Mouse (Mus musculus): ENCODE data around the gene Akap2. TPM values are rescaled to one million over a fixed set of nuclear protein-coding genes. Genes with fewer than 3 reads are reported as not detected.
A peak's percentile ranks its signal among the peaks of the same experiment; 100 is the strongest.

The Akap2 gene
- polyA plus RNA-seq, 1 experiment: 14.5 TPM

DNA sequence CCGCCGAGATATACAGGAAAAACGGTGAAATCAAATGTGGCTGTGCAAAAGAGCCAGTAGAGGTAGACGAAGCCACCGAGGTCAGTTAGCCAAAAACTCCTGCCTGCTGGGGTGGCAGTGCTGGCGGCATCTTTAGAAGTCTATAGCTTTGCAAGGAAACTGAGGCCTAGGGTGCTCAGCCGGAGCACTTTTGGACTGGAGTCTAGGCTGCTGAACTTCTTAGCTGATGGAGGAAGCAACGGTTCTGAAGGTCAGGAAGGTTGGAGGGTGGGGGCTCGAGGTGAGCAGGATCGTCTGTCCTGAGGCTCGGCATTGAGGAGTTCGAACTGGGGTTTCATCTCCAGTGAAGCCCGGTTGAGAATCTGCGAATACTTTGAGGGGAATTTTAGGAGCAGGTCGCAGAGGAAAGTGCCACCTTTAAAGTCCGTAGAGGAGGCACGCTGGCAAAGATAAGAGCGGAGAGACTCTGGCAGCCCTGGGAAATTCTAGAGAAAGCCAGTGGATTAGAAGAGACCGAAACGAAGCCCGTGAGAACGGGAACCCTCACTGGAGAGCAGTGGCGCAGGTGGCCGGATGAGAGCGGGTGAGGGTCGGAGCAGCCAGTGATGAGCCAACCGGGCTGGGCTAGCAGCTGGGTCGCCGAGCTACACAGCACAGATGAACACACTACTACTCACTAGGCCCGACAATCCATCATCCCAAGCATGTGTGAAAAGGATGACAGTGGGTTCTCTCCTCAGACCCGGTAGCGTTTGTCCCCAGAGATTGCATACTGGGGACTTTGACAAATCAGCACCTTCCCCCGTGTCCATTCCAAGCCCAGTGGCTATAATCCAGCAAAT is 65.3 kb downstream of the Akap2 start:
- TF ChIP-seq CTCF (IDR thresholded peaks at IDR 0.05; ENCODE audit: borderline replicate concordance, extremely low read depth, insufficient read depth, insufficient read length): no peak
- peak; percentile 54 for DNase-seq (ENCODE audit: low read depth)

DNA sequence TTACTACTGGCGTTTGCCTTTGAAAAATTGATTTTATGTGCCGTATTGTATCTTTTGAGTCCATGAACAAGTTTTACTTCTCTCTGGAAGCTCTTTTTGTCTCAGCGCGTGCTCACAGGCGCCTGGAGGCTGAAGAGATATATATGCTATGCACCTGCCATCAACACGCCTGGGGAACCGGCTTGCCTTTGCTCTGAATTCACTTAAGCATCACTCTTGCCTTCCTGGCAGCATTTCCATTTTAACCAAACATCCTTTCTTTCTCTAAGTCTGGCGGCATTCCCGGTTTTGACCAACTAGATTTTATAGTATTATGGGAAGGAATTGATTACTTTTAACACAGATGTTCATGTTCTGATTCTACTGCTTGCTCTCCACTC is 65.9 kb downstream of the Akap2 start:
- DNase-seq (ENCODE audit: low read depth): peak; percentile 40
- TF ChIP-seq CTCF (IDR thresholded peaks at IDR 0.05; ENCODE audit: borderline replicate concordance, extremely low read depth, insufficient read depth, insufficient read length) (no peak), POLR2A (IDR thresholded peaks at IDR 0.05; ENCODE audit: borderline replicate concordance, extremely low read depth, insufficient read depth, insufficient read length, poor library complexity, severe bottlenecking) (no peak)

DNA sequence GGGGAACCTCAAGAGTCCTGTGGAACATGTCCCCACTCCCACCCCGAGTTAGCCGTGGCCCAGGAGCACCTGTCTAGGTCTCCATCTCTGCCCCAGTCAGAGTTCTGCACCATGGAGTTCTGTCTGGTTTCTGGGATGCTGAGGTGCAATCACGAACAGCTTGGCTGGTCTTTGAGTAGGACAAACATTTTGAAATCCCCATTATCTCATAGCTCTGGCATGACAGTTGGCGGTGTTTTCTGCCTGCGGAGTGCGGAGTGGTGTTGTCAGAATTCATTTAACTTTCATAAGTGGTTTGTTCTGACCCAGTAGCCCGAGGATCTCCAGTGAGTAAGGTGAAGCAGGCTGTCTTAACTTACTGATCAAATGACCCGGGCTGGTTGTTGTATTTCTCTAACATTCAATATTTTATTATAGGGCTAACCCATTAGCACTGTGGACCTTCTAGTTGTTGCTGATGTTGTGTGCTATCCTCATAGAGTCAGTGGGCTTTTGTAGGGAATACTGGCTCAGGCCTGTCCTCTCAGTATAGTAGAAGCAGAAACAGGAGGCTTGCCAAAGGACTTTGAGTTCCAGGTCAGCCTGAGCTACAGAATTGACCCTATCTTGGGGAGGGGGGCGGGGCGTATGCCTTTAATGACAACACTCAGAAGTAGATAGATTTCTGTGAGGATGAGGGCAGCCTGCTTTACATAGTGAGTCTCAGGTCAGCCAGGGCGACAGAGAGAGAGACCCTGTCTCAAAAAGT is 66.6 kb downstream of the Akap2 start:
- TF ChIP-seq CTCF (IDR thresholded peaks at IDR 0.05; ENCODE audit: borderline replicate concordance, extremely low read depth, insufficient read depth, insufficient read length): no peak
- TF ChIP-seq POLR2A (IDR thresholded peaks at IDR 0.05; ENCODE audit: borderline replicate concordance, extremely low read depth, insufficient read depth, insufficient read length, poor library complexity, severe bottlenecking): no peak
- peak; percentile 37 for DNase-seq (ENCODE audit: low read depth)

DNA sequence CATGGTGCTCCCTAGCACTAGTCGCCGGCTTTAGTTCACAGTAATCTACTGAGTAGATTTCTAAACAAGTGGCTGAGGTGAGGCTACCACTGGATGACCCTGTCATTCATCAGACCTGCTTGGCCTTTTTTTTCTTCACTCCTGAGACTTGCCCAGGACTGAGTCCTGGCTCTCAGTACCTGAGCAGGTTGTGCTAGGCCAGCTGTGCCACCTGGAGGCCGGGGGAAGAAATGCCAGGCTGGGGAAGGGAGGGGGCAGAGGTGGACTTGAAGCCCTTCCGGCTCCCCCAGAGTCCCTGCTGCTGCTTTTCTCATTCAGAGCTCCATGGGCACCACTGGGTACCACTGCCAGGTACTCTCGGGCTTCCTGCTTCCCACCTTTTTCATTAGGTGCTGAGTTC is 71.3 kb downstream of the Akap2 start:
- TF ChIP-seq CTCF (IDR thresholded peaks at IDR 0.05; ENCODE audit: borderline replicate concordance, extremely low read depth, insufficient read depth, insufficient read length): no peak
- no peak for TF ChIP-seq POLR2A (IDR thresholded peaks at IDR 0.05; ENCODE audit: borderline replicate concordance, extremely low read depth, insufficient read depth, insufficient read length, poor library complexity, severe bottlenecking)
- DNase-seq (ENCODE audit: low read depth): no peak

DNA sequence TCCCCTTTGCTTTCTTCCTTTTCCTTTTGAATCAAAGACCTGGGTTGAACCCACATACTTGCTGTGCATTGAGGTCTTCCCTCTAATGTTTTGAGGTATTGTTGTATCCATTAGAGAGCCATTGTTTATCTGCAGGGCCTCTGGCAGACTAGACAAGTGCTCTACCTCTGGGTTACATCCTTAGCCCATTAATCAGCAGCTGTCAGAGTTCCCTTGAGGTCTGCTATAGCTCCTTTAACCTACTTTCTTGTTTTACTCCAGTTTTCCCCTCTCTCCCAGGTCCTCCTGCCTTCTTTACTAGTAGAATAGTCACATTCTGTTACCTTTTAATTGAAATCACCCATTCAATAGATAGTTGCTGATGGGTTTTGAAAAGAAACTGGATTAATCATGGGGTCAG is 71.7 kb downstream of the Akap2 start:
- TF ChIP-seq POLR2A (IDR thresholded peaks at IDR 0.05; ENCODE audit: borderline replicate concordance, extremely low read depth, insufficient read depth, insufficient read length, poor library complexity, severe bottlenecking) (no peak), CTCF (IDR thresholded peaks at IDR 0.05; ENCODE audit: borderline replicate concordance, extremely low read depth, insufficient read depth, insufficient read length) (no peak)
- DNase-seq (ENCODE audit: low read depth): no peak

DNA sequence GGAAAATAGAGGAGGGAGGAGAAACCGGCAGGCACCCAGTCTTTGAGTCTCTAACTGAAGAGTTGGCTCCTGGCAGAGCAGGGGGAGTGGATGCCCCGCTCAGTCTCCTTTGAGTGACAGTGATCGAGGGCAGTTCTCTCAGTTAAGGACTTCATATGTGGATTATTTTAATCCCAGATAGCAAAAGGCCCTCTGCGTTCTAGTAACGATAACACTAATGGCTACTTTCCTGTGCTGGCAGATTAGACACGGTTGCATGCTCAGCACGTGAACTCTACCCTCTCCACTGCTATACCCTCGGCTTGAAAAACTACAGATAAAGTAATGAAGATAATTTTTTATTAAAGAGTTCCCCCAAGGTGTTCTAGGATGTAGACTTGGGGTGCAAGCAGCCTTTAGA is 76.5 kb downstream of the Akap2 start:
- no peak for DNase-seq (ENCODE audit: low read depth)
- no peak for TF ChIP-seq POLR2A (IDR thresholded peaks at IDR 0.05; ENCODE audit: borderline replicate concordance, extremely low read depth, insufficient read depth, insufficient read length, poor library complexity, severe bottlenecking)
- no peak for TF ChIP-seq CTCF (IDR thresholded peaks at IDR 0.05; ENCODE audit: borderline replicate concordance, extremely low read depth, insufficient read depth, insufficient read length)

DNA sequence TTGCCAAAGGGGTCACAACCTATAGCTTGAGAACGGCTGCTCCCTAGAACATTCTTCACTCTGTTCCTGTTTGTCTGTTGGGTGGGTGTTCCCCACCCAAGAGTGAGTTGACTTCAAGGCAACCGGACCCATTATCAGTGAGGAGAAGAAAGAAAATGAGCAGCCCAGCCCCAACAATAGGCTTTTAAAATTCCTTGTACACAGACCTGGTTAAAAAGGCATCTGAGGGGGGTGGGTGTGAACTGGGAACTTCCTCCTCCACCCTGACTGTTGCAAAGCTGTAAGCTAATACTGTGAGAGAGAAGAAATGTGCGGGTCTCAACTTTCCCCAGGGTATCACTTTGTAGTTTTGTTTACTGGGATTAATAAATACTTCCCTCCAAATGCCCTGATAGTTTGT is 77.1 kb downstream of the Akap2 start:
- DNase-seq (ENCODE audit: low read depth): no peak

DNA sequence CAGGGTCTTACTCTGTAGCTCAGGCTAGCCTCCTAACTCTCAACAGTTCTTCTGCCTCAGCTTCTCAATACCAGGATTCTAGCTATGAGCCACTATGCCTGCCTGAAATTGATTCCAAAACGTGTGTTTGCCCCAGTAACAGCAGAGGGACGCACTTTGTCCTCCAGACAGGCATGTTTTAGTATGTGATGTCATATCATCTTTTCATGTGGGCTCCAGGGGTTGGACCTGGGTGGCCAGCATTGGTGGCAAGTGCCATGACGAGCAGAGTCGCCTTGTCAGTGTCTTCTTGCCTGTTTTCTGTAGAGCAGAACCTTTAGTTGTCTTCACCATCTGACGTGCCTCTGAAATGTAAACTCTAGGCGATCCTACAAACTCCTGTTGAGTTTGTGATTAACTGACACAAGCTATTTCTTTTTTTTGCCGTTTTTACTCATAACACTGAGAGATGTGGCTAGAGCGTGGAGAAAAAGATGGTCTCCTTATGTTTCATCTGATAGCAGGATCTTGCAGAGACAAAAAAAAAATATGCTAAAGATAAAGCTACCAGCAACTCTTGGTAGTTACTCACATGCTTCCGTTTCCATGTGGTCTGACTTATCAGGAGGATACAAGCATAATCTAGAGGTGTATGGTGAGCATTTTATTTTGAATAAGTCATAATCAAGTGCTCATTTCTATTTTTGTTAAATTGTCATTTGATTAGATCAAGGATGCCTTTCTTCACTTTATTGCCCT is 80.3 kb downstream of the Akap2 start:
- TF ChIP-seq POLR2A (IDR thresholded peaks at IDR 0.05; ENCODE audit: borderline replicate concordance, extremely low read depth, insufficient read depth, insufficient read length, poor library complexity, severe bottlenecking): no peak
- no peak for TF ChIP-seq CTCF (IDR thresholded peaks at IDR 0.05; ENCODE audit: borderline replicate concordance, extremely low read depth, insufficient read depth, insufficient read length)
- no peak for DNase-seq (ENCODE audit: low read depth)

More for the DNA sequence above, 77.1 kb downstream of the Akap2 start:
- no peak for TF ChIP-seq POLR2A (IDR thresholded peaks at IDR 0.05; ENCODE audit: borderline replicate concordance, extremely low read depth, insufficient read depth, insufficient read length, poor library complexity, severe bottlenecking)
- no peak for TF ChIP-seq CTCF (IDR thresholded peaks at IDR 0.05; ENCODE audit: borderline replicate concordance, extremely low read depth, insufficient read depth, insufficient read length)

DNA sequence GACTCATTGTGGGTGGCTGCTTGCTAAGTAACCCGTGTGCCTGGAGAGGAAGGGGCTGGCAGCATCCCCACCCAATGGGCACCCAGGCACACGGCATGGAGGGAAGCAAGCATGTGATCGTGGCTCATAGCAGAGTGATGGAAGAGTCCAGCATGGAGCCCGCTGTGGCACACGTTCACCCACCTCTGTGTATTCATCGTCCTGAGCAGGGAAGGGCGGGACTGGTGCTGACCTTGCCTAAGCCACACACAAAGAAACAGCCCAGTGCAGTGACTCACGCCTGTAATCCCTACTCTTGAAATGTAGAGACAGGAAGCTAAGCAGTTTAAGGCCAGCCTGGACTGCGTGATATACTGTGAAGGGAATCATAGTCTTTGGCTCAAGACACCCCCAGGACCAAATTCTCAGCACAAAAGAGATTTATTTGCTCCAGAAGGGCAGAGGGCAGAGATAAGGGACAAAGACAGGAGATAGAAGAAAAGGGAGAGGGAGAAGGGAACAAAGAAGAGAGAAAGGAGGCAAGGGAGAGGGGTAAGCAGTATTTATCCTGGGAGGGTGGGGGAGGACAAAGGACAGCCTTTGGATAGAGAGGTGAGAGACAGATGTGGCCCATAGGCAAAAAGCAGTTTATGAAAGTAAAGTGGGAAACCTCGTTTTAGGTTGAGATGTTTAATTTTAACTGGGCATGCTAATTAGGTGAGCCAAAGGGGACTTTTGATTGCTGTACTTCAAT is 81.0 kb downstream of the Akap2 start:
- no peak for TF ChIP-seq POLR2A (IDR thresholded peaks at IDR 0.05; ENCODE audit: borderline replicate concordance, extremely low read depth, insufficient read depth, insufficient read length, poor library complexity, severe bottlenecking)
- DNase-seq (ENCODE audit: low read depth): peak; percentile 39

DNA sequence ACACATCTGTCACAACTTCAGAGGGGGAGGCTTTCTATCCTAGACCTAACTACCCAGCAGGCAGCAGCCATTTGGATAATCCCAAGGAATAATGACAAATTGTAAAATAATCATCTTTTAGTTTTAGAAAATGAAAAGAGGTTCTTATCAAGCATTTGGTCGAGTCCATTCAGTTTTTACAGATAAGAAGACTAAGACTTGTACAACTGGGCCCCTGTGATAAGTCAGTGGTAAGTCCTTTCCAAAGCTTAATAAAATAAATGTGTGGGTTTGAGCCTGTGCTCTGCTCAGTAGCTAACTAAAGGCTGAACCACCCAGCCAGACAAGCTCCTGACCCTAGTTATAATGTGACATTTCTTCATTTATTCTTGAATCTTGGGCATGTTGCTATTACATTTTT is 81.8 kb downstream of the Akap2 start:
- TF ChIP-seq POLR2A (IDR thresholded peaks at IDR 0.05; ENCODE audit: borderline replicate concordance, extremely low read depth, insufficient read depth, insufficient read length, poor library complexity, severe bottlenecking): no peak
- no peak for TF ChIP-seq CTCF (IDR thresholded peaks at IDR 0.05; ENCODE audit: borderline replicate concordance, extremely low read depth, insufficient read depth, insufficient read length)
- DNase-seq (ENCODE audit: low read depth): no peak

DNA sequence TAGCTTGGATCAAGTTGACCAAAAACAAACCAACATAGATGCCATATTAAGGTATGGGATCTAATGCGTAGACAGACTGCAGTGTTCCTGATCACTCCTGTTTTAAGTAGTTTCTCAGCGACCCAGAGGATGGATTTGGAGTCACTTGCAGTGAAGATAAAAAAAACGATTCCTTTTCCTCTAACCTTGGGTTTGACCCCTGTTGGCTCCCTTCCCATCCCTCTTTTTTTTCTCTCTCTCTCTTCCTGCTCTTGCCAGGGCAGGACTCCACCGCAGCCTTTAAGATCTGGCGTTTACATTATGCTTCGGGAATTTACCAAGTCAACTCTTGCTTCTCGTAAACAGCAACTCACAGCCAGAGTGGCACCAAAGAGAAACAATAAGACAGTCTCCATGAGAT is 83.8 kb downstream of the Akap2 start:
- no peak for DNase-seq (ENCODE audit: low read depth)
- no peak for TF ChIP-seq CTCF (IDR thresholded peaks at IDR 0.05; ENCODE audit: borderline replicate concordance, extremely low read depth, insufficient read depth, insufficient read length)
- TF ChIP-seq POLR2A (IDR thresholded peaks at IDR 0.05; ENCODE audit: borderline replicate concordance, extremely low read depth, insufficient read depth, insufficient read length, poor library complexity, severe bottlenecking): no peak

Measured in brain, embryonic 14.5 days (tissue).